Comparison of ENCODE assay signal across 12 mouse cellular contexts in the genomic region with DNA sequence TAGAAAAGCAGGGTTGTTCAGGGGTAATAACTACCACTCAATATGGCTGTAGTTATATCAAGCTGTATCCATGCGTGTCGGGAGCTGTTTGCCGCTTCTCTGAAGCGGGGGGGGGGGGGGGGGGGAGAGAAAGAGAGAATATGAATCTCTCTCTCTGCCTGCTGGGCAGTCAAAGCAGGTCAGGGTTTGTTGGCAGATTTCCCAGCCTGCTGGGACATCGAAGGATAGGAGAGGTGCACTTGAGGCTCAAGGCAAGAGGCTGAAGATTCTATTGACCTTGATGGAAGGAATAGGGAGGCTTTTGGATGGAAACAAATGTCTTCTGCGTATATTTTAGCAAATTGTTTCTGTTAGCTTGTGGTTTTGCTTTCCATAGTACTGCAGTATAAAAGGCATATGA.
DNase-seq lines count a peak whose midpoint lies in the region; ATAC-seq and TF ChIP-seq lines count a peak whose summit lies in the region.
"Had no signal": no experiment of that assay in that cellular context is flagged by ENCODE, and none has a peak within 500 bp of the region (broad histone marks: within the 10 kb centered on the region; RNA-seq: fewer than 3 reads in every experiment).

No protein-coding gene starts in this region.

- H3K4me1 ChIP-seq in lung, embryonic 14.5 days (ENCODE audit: insufficient read depth), result peaks cover 9% of the 10 kb centered on the region

- no peaks in the 10 kb centered on the region for H3K36me3 ChIP-seq in lung, embryonic 14.5 days (ENCODE audit: insufficient read depth)
- H3K36me3 ChIP-seq: limb, embryonic 12.5 days; lung, embryonic 15.5 days; neural tube, embryonic 13.5 days had no signal

- intact Hi-C loops in gastrocnemius, adult 2 months (cut with DNase I), result no loop called here

- no peaks in the 10 kb centered on the region for H3K27me3 ChIP-seq in lung, embryonic 14.5 days (ENCODE audit: insufficient read depth, low read length)
- H3K27me3 ChIP-seq: lung, embryonic 15.5 days; neural tube, embryonic 13.5 days had no signal

- TF ChIP-seq POLR2A in brain, embryonic 14.5 days (IDR thresholded peaks at IDR 0.05; ENCODE audit: borderline replicate concordance, extremely low read depth, insufficient read depth, insufficient read length, poor library complexity, severe bottlenecking), result no peak

- no peak overlapping the region for H3K4me3 ChIP-seq in gastrocnemius, adult 2 months
- no peak overlapping the region for H3K4me3 ChIP-seq in lung, embryonic 14.5 days (ENCODE audit: low read depth, low read length)
- H3K4me3 ChIP-seq: limb, embryonic 12.5 days; lung, embryonic 15.5 days; neural tube, embryonic 13.5 days had no signal

- H3K9ac ChIP-seq in lung, embryonic 14.5 days, result no peak overlapping the region
- H3K9ac ChIP-seq: limb, embryonic 12.5 days; lung, embryonic 15.5 days; neural tube, embryonic 13.5 days had no signal

- 34% methylated on average over 6 of the region's 6 CpGs for WGBS in lung, embryonic 14.5 days

- no peak overlapping the region for H3K27ac ChIP-seq in gastrocnemius, adult 2 months
- no peak overlapping the region for H3K27ac ChIP-seq in lung, embryonic 14.5 days (ENCODE audit: low read depth)
- H3K27ac ChIP-seq: limb, embryonic 12.5 days; lung, embryonic 15.5 days; neural tube, embryonic 13.5 days had no signal

- H3K4me2 ChIP-seq in lung, embryonic 14.5 days, result no peak overlapping the region
- H3K4me2 ChIP-seq: limb, embryonic 12.5 days; lung, embryonic 15.5 days; neural tube, embryonic 13.5 days had no signal

- no peaks in the 10 kb centered on the region for H3K9me3 ChIP-seq in lung, embryonic 14.5 days (ENCODE audit: low read depth, low read length)
- H3K9me3 ChIP-seq: limb, embryonic 12.5 days; lung, embryonic 15.5 days; neural tube, embryonic 13.5 days had no signal

- peak; percentile 65 for DNase-seq in gastrocnemius, adult 2 months
- no peak for DNase-seq in gastrocnemius, adult 18-20 months (ENCODE audit: low spot score)
- DNase-seq in lung, embryonic 14.5 days, result peak; percentile 69
- no peak for DNase-seq in lung, postnatal 4 days
- DNase-seq in brain, embryonic 14.5 days (ENCODE audit: low read depth), result peak; percentile 47
- DNase-seq in skeletal muscle tissue, adult 2 months (ENCODE audit: low read depth, low spot score), result peak; percentile 64
- no peak for DNase-seq in Muller cell, postnatal 12 days (ENCODE audit: inconsistent ontology term)
- DNase-seq in layer of hippocampus, postnatal 10 days (ENCODE audit: low spot score in 2 of 2), result no peak
- DNase-seq: right cerebral cortex, postnatal 4 days had no signal

- no peak for TF ChIP-seq CTCF in gastrocnemius, adult 2 months (IDR thresholded peaks at IDR 0.05)
- no peak for TF ChIP-seq CTCF in lung, embryonic 14.5 days (IDR thresholded peaks at IDR 0.05; ENCODE audit: low read depth)
- no peak for TF ChIP-seq CTCF in brain, embryonic 14.5 days (IDR thresholded peaks at IDR 0.05; ENCODE audit: borderline replicate concordance, extremely low read depth, insufficient read depth, insufficient read length)

- no peak for ATAC-seq in lung, embryonic 14.5 days (ENCODE audit: insufficient read depth)

Comparison
In these comparisons a context has a peak if more than half of its experiments do, and no peak if none do; other contexts are left out.
1. DNase-seq: peak in gastrocnemius, adult 2 months (single experiment), lung, embryonic 14.5 days (single experiment), brain, embryonic 14.5 days (single experiment) and skeletal muscle tissue, adult 2 months (single experiment); none in gastrocnemius, adult 18-20 months (single experiment), lung, postnatal 4 days (0 of 2), Muller cell, postnatal 12 days (single experiment) and layer of hippocampus, postnatal 10 days (0 of 2).